Mouse (Mus musculus) intestine, postnatal 0 days (tissue): ENCODE data around the gene Gtpbp4. TPM values are rescaled to one million over a fixed set of nuclear protein-coding genes. Genes with fewer than 3 reads are reported as not detected.
"Not testable (repeated sequence)": the region's sequence is repeated elsewhere in the genome, so short reads cannot be mapped to it uniquely, and the experiment has no call there.

ENCODE experiments used
- ATAC-seq: fragments of 200-750 bp; cut with Nextera tagmentation; 2 replicates; pipeline ENCODE4 v1.8.0; 2017; ENCODE audit warnings: mild to moderate bottlenecking, moderate TSS enrichment, moderate library complexity
- H3K27ac ChIP-seq: fragments of 300-500 bp; sonication (generic); 2 replicates; pipeline ENCODE4 v1.5.1; 2014; ENCODE audit warnings: mild to moderate bottlenecking, low read depth, low read length, moderate library complexity
- H3K27me3 ChIP-seq: fragments of 300-500 bp; sonication (generic); replicated peaks from 2 replicates; pipeline ENCODE4 v1.6.1; 2014; ENCODE audit warnings: low read length, mixed read lengths; ENCODE audit not compliant: control insufficient read depth, insufficient read depth
- H3K36me3 ChIP-seq: fragments of 300-500 bp; sonication (generic); 2 replicates; pipeline ENCODE4 v1.6.1; 2014; ENCODE audit warnings: mild to moderate bottlenecking, moderate library complexity; ENCODE audit not compliant: control insufficient read depth, insufficient read depth
- H3K4me1 ChIP-seq: fragments of 300-500 bp; sonication (generic); replicated peaks from 2 replicates; pipeline ENCODE4 v1.6.1; 2014; ENCODE audit warnings: antibody characterized with exemption, low read length, mixed read lengths; ENCODE audit not compliant: control insufficient read depth, insufficient read depth
- H3K4me2 ChIP-seq: fragments of 300-500 bp; sonication (generic); replicated peaks from 2 replicates; pipeline ENCODE4 v1.6.1; 2014; ENCODE audit warnings: low read depth, mild to moderate bottlenecking, moderate library complexity
- H3K4me3 ChIP-seq: fragments of 300-500 bp; sonication (generic); 2 replicates; pipeline ENCODE4 v1.5.1; 2014; ENCODE audit warnings: low read depth, low read length
- H3K9ac ChIP-seq: fragments of 300-500 bp; sonication (generic); 2 replicates; pipeline ENCODE4 v1.6.1; 2014; ENCODE audit warnings: mild to moderate bottlenecking, low read depth, low read length
- H3K9me3 ChIP-seq: fragments of 300-500 bp; sonication (generic); 2 replicates; pipeline ENCODE4 v1.6.1; 2016; ENCODE audit warnings: mixed run types; ENCODE audit not compliant: control insufficient read depth
- CTCF ChIP-seq: sonication (generic); IDR thresholded peaks from 2 replicates; pipeline ENCODE4 v1.5.1; 2016; ENCODE audit warnings: low read depth, mild to moderate bottlenecking, control low read depth, antibody characterized with exemption, moderate library complexity
- WGBS: fragments of 180-500 bp; shearing (Covaris S2); extraction: QIAGEN DNeasy Blood & Tissue Kit; methylation state at CpG from one replicate; pipeline ENCODE4 v1.1.7; 2014; 5-methylcytosine and 5-hydroxymethylcytosine counted together
- polyA plus RNA-seq: library from polyadenylated mRNA; unstranded; fragments of >200 nt; fragmentation: Nextera tagmentation; extraction: Ambion mirVana; gene quantifications from 2 replicates; pipeline ENCODE4 v1.2.1, GENCODE M21; 2015

Gtpbp4 gene
- polyA plus RNA-seq, 1 experiment from 2014 or later = 28.8 TPM

DNA sequence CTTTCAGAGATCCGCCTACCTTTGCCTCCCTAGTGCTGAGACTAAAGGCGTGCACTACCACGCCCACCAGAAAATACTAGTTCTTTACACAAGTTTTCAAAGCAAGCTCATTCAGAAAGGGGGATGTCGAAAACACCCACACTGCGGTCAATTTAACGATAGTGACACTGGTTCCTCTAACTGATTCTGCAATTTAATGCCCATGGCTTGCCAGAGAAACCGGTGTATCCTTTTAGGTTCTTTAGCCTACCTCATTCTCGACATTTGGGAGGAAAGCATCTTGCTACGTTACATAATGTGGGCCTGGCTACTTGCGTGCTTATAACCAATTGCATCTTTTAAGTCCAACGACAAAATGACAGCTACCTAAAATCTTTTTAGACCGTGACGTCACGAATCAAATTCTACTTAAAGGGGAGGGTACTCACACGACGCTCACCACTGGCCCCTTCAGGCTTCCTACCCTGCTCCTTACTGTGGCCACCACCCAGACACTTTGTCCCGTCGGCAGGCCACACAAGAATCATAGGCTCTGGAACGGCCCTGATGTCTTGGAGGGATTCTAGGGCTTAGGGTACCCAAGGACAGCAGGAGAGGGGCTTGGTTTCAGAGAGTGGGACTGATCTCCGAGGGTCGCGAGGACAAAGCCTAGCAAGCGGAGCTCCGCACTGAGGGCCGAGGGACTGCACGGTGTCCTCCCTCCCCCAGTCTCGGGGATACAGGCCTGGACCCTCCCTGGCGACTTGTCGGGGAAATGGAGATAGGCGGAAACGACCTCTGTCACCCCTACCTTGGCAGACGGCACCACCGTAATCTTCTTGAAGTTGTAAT lies 509 bp downstream of the Gtpbp4 start:
- no peaks in the 10 kb centered on the region for H3K4me1 ChIP-seq
- H3K27me3 ChIP-seq = no peaks in the 10 kb centered on the region
- peak overlapping the region; percentile 67 for H3K4me2 ChIP-seq
- no peak for TF ChIP-seq CTCF
- H3K36me3 ChIP-seq = peaks cover 14% of the 10 kb centered on the region; the same call in 1 of the 2 replicates
- peak overlapping the region; percentile 79 for H3K9ac ChIP-seq
- H3K9me3 ChIP-seq = no peaks in the 10 kb centered on the region
- H3K27ac ChIP-seq = peak overlapping the region; percentile 37; the same call in 1 of the 2 replicates
- ATAC-seq = peak; percentile 37
- 2% methylated on average over 33 of the region's 33 CpGs for WGBS
- peak overlapping the region; percentile 68 for H3K4me3 ChIP-seq

- WGBS = 90% methylated on average over 6 of the region's 6 CpGs
- H3K27ac ChIP-seq = no peak overlapping the region
- H3K27me3 ChIP-seq = no peaks in the 10 kb centered on the region
- TF ChIP-seq CTCF = no peak
- ATAC-seq = no peak
- no peak overlapping the region for H3K4me3 ChIP-seq
- H3K9me3 ChIP-seq = no peaks in the 10 kb centered on the region
- no peak overlapping the region for H3K9ac ChIP-seq
- no peaks in the 10 kb centered on the region for H3K4me1 ChIP-seq
- no peak overlapping the region for H3K4me2 ChIP-seq
- peaks cover 35% of the 10 kb centered on the region for H3K36me3 ChIP-seq
Measured at GRCm38 (mm10) chr13:8992231-8992630, 3.7 kb downstream of the Gtpbp4 start.

DNA sequence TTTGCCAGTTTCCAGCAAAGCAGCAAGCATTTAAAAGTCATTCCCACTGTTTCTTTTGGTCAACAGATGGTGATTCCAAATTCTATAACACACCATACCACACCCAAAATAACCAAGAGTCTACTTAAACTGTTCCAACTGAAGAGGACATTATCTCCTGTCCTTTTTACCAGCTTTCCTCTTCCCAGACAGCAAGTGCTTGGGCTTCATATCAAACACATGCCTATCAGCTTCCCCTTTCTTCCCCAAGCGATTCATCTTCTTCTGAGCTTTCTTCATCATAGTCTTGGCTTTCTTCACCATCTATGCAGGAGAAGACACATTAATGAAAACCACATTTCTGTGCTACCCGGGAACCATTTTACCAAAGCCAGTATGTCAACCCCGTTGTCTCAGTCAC lies 22.9 kb downstream of the Gtpbp4 start:
- Histone ChIP-seq H3K4me3 (no peak overlapping the region), H3K9ac (no peak overlapping the region), H3K36me3 (peaks cover 71% of the 10 kb centered on the region), H3K9me3 (no peaks in the 10 kb centered on the region), H3K27me3 (no peaks in the 10 kb centered on the region), H3K4me1 (no peaks in the 10 kb centered on the region), H3K4me2 (no peak overlapping the region), H3K27ac (no peak overlapping the region)
- no peak for ATAC-seq
- TF ChIP-seq CTCF = no peak
- WGBS = 95% methylated on average over 3 of the region's 3 CpGs

GRCm38 (mm10) chr13:8972369-8972768 lies 23.5 kb downstream of the Gtpbp4 start:
- Histone ChIP-seq H3K36me3 (peaks cover 65% of the 10 kb centered on the region), H3K9ac (no peak overlapping the region), H3K4me3 (no peak overlapping the region), H3K4me2 (no peak overlapping the region), H3K9me3 (no peaks in the 10 kb centered on the region), H3K4me1 (no peaks in the 10 kb centered on the region), H3K27ac (no peak overlapping the region), H3K27me3 (no peaks in the 10 kb centered on the region)
- ATAC-seq = no peak
- TF ChIP-seq CTCF = peak; percentile 37

DNA sequence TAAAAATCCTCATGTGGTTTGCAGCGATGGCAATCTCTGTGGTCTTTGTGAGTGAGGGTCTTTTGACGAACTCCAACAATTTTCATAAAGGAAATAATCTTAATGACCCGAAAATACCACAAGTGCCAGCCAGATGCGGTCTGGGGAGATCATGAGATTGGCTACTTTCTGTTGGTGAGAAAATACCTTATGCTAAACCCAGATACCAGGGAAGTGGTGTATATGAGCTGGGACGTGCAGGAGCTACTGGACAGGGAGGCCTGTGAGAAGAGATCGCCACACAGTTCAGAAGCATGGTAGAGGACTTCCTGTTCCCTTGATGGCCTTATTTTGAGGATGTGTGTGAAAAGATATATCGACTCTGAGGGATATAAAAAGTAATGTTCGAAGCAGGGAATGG lies 28.1 kb downstream of the Gtpbp4 start:
- Histone ChIP-seq H3K4me3 (no peak overlapping the region), H3K36me3 (peaks cover 26% of the 10 kb centered on the region), H3K4me1 (no peaks in the 10 kb centered on the region), H3K27ac (no peak overlapping the region), H3K9me3 (no peaks in the 10 kb centered on the region), H3K9ac (no peak overlapping the region), H3K4me2 (no peak overlapping the region), H3K27me3 (no peaks in the 10 kb centered on the region)
- ATAC-seq = no peak
- TF ChIP-seq CTCF = no peak
- WGBS = 97% methylated on average over 8 of the region's 8 CpGs

DNA sequence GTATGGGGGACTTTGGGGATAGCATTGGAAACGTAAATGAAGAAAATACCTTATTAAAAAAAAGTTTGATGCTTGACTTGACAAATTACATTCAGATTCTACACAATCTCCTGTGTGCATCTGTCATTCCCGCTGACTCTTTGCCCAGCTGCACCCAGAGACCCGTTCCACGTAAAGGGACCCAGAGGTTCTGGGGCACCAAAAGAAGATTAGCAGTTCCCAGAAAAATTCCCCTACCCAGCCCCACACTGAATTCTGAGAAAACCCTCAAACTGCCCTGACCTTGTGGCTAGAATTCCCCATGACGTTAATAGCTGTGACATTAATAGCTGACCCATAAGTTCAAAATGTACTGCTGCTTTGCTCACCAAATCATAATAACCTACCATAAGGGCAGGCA lies 30.7 kb downstream of the Gtpbp4 start:
- Histone ChIP-seq H3K9ac (no peak overlapping the region), H3K9me3 (no peaks in the 10 kb centered on the region), H3K36me3 (peaks cover 11% of the 10 kb centered on the region), H3K4me3 (no peak overlapping the region), H3K27ac (no peak overlapping the region), H3K27me3 (no peaks in the 10 kb centered on the region), H3K4me1 (no peaks in the 10 kb centered on the region), H3K4me2 (no peak overlapping the region)
- WGBS = 94% methylated on average over 5 of the region's 5 CpGs
- TF ChIP-seq CTCF = no peak
- no peak for ATAC-seq

DNA sequence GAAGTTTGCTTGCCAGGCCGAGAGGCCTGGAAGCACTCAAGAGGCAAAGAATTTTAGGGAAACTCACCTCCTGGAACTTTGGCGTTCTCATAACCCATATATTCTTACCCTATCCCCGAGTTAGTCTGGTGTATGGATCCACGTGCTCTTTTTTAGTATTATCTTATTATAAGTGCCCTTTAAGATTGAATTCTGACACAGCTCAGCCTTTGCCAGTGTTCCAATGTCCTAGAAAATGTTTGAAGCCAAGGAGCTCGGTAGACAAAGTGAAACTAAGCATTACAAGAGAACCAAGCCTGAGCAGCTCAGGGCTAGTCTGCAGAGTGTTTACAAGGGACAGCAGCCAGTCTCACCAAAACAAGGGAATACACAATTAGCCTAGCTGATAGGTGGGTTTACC lies 33.6 kb downstream of the Gtpbp4 start:
- H3K4me2 ChIP-seq = 0 out of 2 replicates have a peak overlapping the region, but pooled peaks have one; percentile 0
- H3K9ac ChIP-seq, H3K27me3 ChIP-seq, H3K4me3 ChIP-seq, H3K9me3 ChIP-seq, H3K36me3 ChIP-seq, H3K4me1 ChIP-seq, H3K27ac ChIP-seq, ATAC-seq: not testable (repeated sequence)
- WGBS = 40% methylated on average over 5 of the region's 5 CpGs

GRCm38 (mm10) chr13:8961128-8961888 lies 34.6 kb downstream of the Gtpbp4 start:
- 68% methylated on average over 3 of the region's 3 CpGs for WGBS
- H3K27me3 ChIP-seq = not testable (repeated sequence)

GRCm38 (mm10) chr13:8959554-8959953 lies 36.3 kb downstream of the Gtpbp4 start:
- not testable (repeated sequence) for H3K27me3 ChIP-seq, H3K9me3 ChIP-seq, H3K36me3 ChIP-seq, H3K4me2 ChIP-seq, ATAC-seq, H3K27ac ChIP-seq, H3K4me1 ChIP-seq, H3K4me3 ChIP-seq, H3K9ac ChIP-seq
- WGBS = 88% methylated on average over 4 of the region's 6 CpGs

More at GRCm38 (mm10) chr13:8961128-8961888, 34.6 kb downstream of the Gtpbp4 start:
- not testable (repeated sequence) for H3K9ac ChIP-seq, H3K4me2 ChIP-seq, ATAC-seq, H3K36me3 ChIP-seq, H3K4me3 ChIP-seq, H3K27ac ChIP-seq, H3K4me1 ChIP-seq, H3K9me3 ChIP-seq
